Mouse (Mus musculus) liver, postnatal 0 days (tissue): ENCODE data around the gene Tmem147.

Experiments used
- CTCF ChIP-seq: sonication (generic); IDR thresholded peaks from 2 replicates; pipeline ENCODE4 v1.5.1; 2016; ENCODE audit warnings: antibody characterized with exemption, low read depth
- EP300 ChIP-seq: IDR thresholded peaks from 2 replicates; pipeline ENCODE4 v1.6.1; 2016; ENCODE audit warnings: antibody characterized with exemption, low read depth, mild to moderate bottlenecking

DNA sequence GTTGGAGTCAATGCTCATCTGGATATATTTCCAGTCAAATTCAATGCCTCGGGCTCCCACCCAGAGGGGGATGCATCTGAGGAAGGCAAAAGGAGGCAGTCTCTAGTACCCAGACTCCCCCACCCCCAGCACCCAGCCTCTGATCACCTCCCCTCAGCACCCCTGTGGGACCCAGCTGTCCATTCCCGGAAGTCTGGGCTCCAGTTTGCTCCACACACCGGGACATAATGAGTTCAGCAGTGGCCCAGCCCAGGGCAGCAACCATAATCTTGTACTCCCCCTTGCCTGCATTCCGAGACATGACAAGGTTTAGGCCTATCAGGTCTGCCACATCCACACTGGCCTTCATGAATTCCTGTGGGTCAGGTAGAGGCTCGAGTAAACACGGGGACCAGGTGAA, 1.1 kb downstream of the Tmem147 start:
- TF ChIP-seq CTCF, result no peak
- TF ChIP-seq EP300, result no peak
